Mouse (Mus musculus): ENCODE data around the gene Coq4. TPM values are rescaled to one million over a fixed set of nuclear protein-coding genes. Genes with fewer than 3 reads are reported as not detected.

Coq4 gene
- total and polyA plus RNA-seq, 3 experiments = 23.5 to 33.2 TPM; not detected in 1

DNA sequence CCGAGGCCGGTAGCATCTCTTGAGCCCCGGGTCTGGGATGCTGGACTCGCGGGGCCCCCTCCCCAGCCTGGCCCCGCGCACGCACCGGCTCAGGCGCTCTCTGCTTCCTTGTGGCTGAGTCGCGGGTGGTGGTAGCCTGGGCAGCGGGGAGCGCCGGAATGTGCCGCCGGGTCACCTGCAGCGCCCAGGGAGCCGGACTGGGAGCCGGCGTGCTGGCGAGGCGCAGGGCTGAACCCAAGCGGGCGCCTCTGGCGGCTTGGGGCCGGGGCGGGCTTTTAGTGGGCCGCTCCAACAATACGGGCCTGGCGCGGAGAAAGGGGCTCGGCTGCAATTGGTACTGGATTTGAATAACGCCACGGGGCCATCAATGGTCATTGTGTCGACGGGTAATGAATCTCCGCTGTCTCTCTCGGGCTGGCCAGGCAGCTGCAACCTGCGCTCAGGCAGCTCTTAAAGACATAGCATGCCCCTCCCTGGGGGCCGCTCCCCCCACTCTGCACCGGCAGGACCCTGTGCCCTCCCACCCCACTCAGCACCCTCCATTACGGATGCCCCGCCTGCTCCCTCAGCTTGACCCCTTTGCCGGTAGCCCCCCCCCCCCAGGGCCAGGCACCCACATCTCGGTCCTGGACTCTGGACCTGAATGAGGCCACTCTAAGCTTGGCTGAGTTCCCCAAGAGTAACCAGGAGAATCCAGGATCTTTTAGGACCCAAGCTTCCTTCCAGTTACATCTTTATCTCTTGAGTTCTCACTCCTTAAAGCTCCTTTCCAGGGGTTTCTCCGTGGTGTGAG lies 59.0 kb downstream of the Coq4 start:
- Histone ChIP-seq H3K36me3 (ENCODE audit: control insufficient read depth in 1 of 2, insufficient read depth in 2 of 2, low read length in 2 of 2) (no peaks in the 10 kb centered on the region; a peak in 3 of 4 replicates), H3K27ac (ENCODE audit: control insufficient read depth, low read depth, low read length) (no peak overlapping the region), H3K9ac (ENCODE audit: control insufficient read depth, low read depth, low read length, poor library complexity, severe bottlenecking) (no peak overlapping the region), H3K27me3 (ENCODE audit: control insufficient read depth in 1 of 2, insufficient read depth in 2 of 2, low read length in 2 of 2) (no peaks in the 10 kb centered on the region), H3K9me3 (replicated peaks; ENCODE audit: insufficient read depth, low read length) (no peaks in the 10 kb centered on the region), H3K4me3 (ENCODE audit: control insufficient read depth in 1 of 2, insufficient read depth in 1 of 2, low read depth in 2 of 2, low read length in 2 of 2) (no peak overlapping the region), H3K4me1 (ENCODE audit: control insufficient read depth in 1 of 2, insufficient read depth in 2 of 2, low read length in 2 of 2) (no peaks in the 10 kb centered on the region; a peak in 1 of 4 replicates), H3K79me2 (ENCODE audit: control insufficient read depth, insufficient read depth, low read length, poor library complexity) (no peaks in the 10 kb centered on the region)
- TF ChIP-seq USF2 (IDR thresholded peaks at IDR 0.05; ENCODE audit: borderline replicate concordance in 1 of 2, insufficient read depth in 1 of 2, low read depth in 1 of 2, low read length in 2 of 2) (no peak), POLR2A (IDR thresholded peaks at IDR 0.05; ENCODE audit: control insufficient read depth in 1 of 2, insufficient read depth in 1 of 2, low read depth in 1 of 2, low read length in 2 of 2, poor library complexity in 1 of 2) (no peak), TBP (IDR thresholded peaks at IDR 0.05; ENCODE audit: low read depth, low read length) (no peak), GABPA (IDR thresholded peaks at IDR 0.05; ENCODE audit: low read depth, low read length) (no peak), CHD2 (IDR thresholded peaks at IDR 0.05; ENCODE audit: low read length) (no peak)
- DNase-seq (ENCODE audit: low read depth, low spot score) = no peak

GRCm38 (mm10) chr2:29846911-29847310 lies 59.6 kb downstream of the Coq4 start:
- Histone ChIP-seq H3K9ac (ENCODE audit: control insufficient read depth, low read depth, low read length, poor library complexity, severe bottlenecking) (no peak overlapping the region), H3K27me3 (ENCODE audit: control insufficient read depth in 1 of 2, insufficient read depth in 2 of 2, low read length in 2 of 2) (no peaks in the 10 kb centered on the region), H3K4me1 (ENCODE audit: control insufficient read depth in 1 of 2, insufficient read depth in 2 of 2, low read length in 2 of 2) (no peaks in the 10 kb centered on the region; a peak in 1 of 4 replicates), H3K9me3 (replicated peaks; ENCODE audit: insufficient read depth, low read length) (no peaks in the 10 kb centered on the region), H3K4me3 (ENCODE audit: control insufficient read depth in 1 of 2, insufficient read depth in 1 of 2, low read depth in 2 of 2, low read length in 2 of 2) (no peak overlapping the region), H3K79me2 (ENCODE audit: control insufficient read depth, insufficient read depth, low read length, poor library complexity) (no peaks in the 10 kb centered on the region), H3K36me3 (ENCODE audit: control insufficient read depth in 1 of 2, insufficient read depth in 2 of 2, low read length in 2 of 2) (no peaks in the 10 kb centered on the region; a peak in 2 of 4 replicates), H3K27ac (ENCODE audit: control insufficient read depth, low read depth, low read length) (no peak overlapping the region)
- DNase-seq (ENCODE audit: low read depth, low spot score) = no peak
- TF ChIP-seq POLR2AphosphoS5 (IDR thresholded peaks at IDR 0.05; ENCODE audit: borderline replicate concordance, low read depth, low read length) (no peak), ZNF384 (IDR thresholded peaks at IDR 0.05; ENCODE audit: low read depth, low read length) (no peak), RCOR1 (IDR thresholded peaks at IDR 0.05; ENCODE audit: low read depth, low read length) (no peak), POLR2AphosphoS2 (IDR thresholded peaks at IDR 0.05; ENCODE audit: low read length) (no peak), HCFC1 (IDR thresholded peaks at IDR 0.05; ENCODE audit: low read depth, low read length) (no peak), MXI1 (IDR thresholded peaks at IDR 0.05; ENCODE audit: low read depth, low read length) (no peak), CHD2 (IDR thresholded peaks at IDR 0.05; ENCODE audit: low read length) (no peak), GATA1 (IDR thresholded peaks at IDR 0.05; ENCODE audit: low read depth, low read length) (no peak), TAL1 (IDR thresholded peaks at IDR 0.05; ENCODE audit: low read length) (no peak), ZC3H11A (IDR thresholded peaks at IDR 0.05; ENCODE audit: low read depth, low read length) (no peak), ZMIZ1 (IDR thresholded peaks at IDR 0.05; ENCODE audit: low read depth, low read length) (no peak), ETS1 (IDR thresholded peaks at IDR 0.05; ENCODE audit: low read depth, low read length) (no peak), POLR2A (IDR thresholded peaks at IDR 0.05; ENCODE audit: control insufficient read depth in 1 of 2, insufficient read depth in 1 of 2, low read depth in 1 of 2, low read length in 2 of 2, poor library complexity in 1 of 2) (no peak), NELFE (IDR thresholded peaks at IDR 0.05; ENCODE audit: low read depth, low read length) (no peak), KAT2A (conservative IDR thresholded peaks at IDR 0.05; ENCODE audit: low read depth, low read length) (no peak), CHD1 (IDR thresholded peaks at IDR 0.05; ENCODE audit: low read depth, low read length) (no peak), MAFK (IDR thresholded peaks at IDR 0.05; ENCODE audit: borderline replicate concordance, low read depth, low read length) (no peak)

Other genes with a start within 250 kb of the Coq4 start
- 69.7 and 77.0 TPM in 2 replicates for gene Rapgef1, start 167.8 kb upstream of the Coq4 start, total RNA-seq (2012; rRNA removed)
- 10 to 100 TPM; 57.2 to 88.3 TPM for gene Rapgef1, start 167.8 kb upstream of the Coq4 start, polyA plus RNA-seq (2012; ENCODE audit: insufficient read depth in 1 of 2, insufficient read length in 2 of 2, low read depth in 1 of 2, low replicate concordance in 2 of 2, missing spikeins in 1 of 2)
- gene Gm13420, start 35.8 kb upstream of the Coq4 start, total RNA-seq (2012; rRNA removed) = not detected in 2 replicates
- gene Gm13420, start 35.8 kb upstream of the Coq4 start, polyA plus RNA-seq (2012; ENCODE audit: insufficient read depth in 1 of 2, insufficient read length in 2 of 2, low read depth in 1 of 2, low replicate concordance in 2 of 2, missing spikeins in 1 of 2) = under 1 TPM in 1 of 2 experiments, not detected in 1; 0.07 TPM
- gene Gm13547, start 28.2 kb upstream of the Coq4 start, total RNA-seq (2012; rRNA removed) = not detected in 2 replicates
- gene Gm13547, start 28.2 kb upstream of the Coq4 start, polyA plus RNA-seq (2012; ENCODE audit: insufficient read depth in 1 of 2, insufficient read length in 2 of 2, low read depth in 1 of 2, low replicate concordance in 2 of 2, missing spikeins in 1 of 2) = under 1 TPM in 1 of 2 experiments, not detected in 1; 0.86 TPM
- gene Trub2, start 1.0 kb downstream of the Coq4 start, total RNA-seq (2012; rRNA removed) = 34.8 and 40.9 TPM in 2 replicates
- 10 to 100 TPM in 1 of 2 experiments, not detected in 1; 44.7 TPM for gene Trub2, start 1.0 kb downstream of the Coq4 start, polyA plus RNA-seq (2012; ENCODE audit: insufficient read depth in 1 of 2, insufficient read length in 2 of 2, low read depth in 1 of 2, low replicate concordance in 2 of 2, missing spikeins in 1 of 2)
- 7.9 and 10.9 TPM in 2 replicates for gene Slc27a4, start 15.1 kb downstream of the Coq4 start, total RNA-seq (2012; rRNA removed)
- 10 to 100 TPM in 1 of 2 experiments, not detected in 1; 14.9 TPM for gene Slc27a4, start 15.1 kb downstream of the Coq4 start, polyA plus RNA-seq (2012; ENCODE audit: insufficient read depth in 1 of 2, insufficient read length in 2 of 2, low read depth in 1 of 2, low replicate concordance in 2 of 2, missing spikeins in 1 of 2)
- 76.2 and 90.5 TPM in 2 replicates for gene Urm1, start 32.6 kb downstream of the Coq4 start, total RNA-seq (2012; rRNA removed)
- 100 to 1,000 TPM in 1 of 2 experiments, not detected in 1; 131 TPM for gene Urm1, start 32.6 kb downstream of the Coq4 start, polyA plus RNA-seq (2012; ENCODE audit: insufficient read depth in 1 of 2, insufficient read length in 2 of 2, low read depth in 1 of 2, low replicate concordance in 2 of 2, missing spikeins in 1 of 2)
- gene Cercam, start 81.7 kb downstream of the Coq4 start, total RNA-seq (2012; rRNA removed) = 7.5 and 8.8 TPM in 2 replicates
- gene Cercam, start 81.7 kb downstream of the Coq4 start, polyA plus RNA-seq (2012; ENCODE audit: insufficient read depth in 1 of 2, insufficient read length in 2 of 2, low read depth in 1 of 2, low replicate concordance in 2 of 2, missing spikeins in 1 of 2) = 10 to 100 TPM in 1 of 2 experiments, not detected in 1; 23.4 TPM
- gene Odf2, start 101.7 kb downstream of the Coq4 start, total RNA-seq (2012; rRNA removed) = 49.0 and 49.3 TPM in 2 replicates
- gene Odf2, start 101.7 kb downstream of the Coq4 start, polyA plus RNA-seq (2012; ENCODE audit: insufficient read depth in 1 of 2, insufficient read length in 2 of 2, low read depth in 1 of 2, low replicate concordance in 2 of 2, missing spikeins in 1 of 2) = 10 to 100 TPM in 1 of 2 experiments, not detected in 1; 82.8 TPM
- 41.9 and 46.1 TPM in 2 replicates for gene Gle1, start 147.9 kb downstream of the Coq4 start, total RNA-seq (2012; rRNA removed)
- 10 to 100 TPM in 1 of 2 experiments, not detected in 1; 77.0 TPM for gene Gle1, start 147.9 kb downstream of the Coq4 start, polyA plus RNA-seq (2012; ENCODE audit: insufficient read depth in 1 of 2, insufficient read length in 2 of 2, low read depth in 1 of 2, low replicate concordance in 2 of 2, missing spikeins in 1 of 2)
- gene Sptan1, start 178.1 kb downstream of the Coq4 start, total RNA-seq (2012; rRNA removed) = 26.2 and 31.2 TPM in 2 replicates
- gene Sptan1, start 178.1 kb downstream of the Coq4 start, polyA plus RNA-seq (2012; ENCODE audit: insufficient read depth in 1 of 2, insufficient read length in 2 of 2, low read depth in 1 of 2, low replicate concordance in 2 of 2, missing spikeins in 1 of 2) = 10 to 100 TPM in 1 of 2 experiments, not detected in 1; 29.5 TPM

Data from MEL (cell line).